Mouse (Mus musculus): Measurements from ENCODE around the gene Rab20. TPM values are rescaled to one million over a fixed set of nuclear protein-coding genes. Genes with fewer than 3 reads are reported as not detected.

Rab20 gene
- polyA plus RNA-seq, 1 experiment from 2014 or later = 20.9 TPM

DNA sequence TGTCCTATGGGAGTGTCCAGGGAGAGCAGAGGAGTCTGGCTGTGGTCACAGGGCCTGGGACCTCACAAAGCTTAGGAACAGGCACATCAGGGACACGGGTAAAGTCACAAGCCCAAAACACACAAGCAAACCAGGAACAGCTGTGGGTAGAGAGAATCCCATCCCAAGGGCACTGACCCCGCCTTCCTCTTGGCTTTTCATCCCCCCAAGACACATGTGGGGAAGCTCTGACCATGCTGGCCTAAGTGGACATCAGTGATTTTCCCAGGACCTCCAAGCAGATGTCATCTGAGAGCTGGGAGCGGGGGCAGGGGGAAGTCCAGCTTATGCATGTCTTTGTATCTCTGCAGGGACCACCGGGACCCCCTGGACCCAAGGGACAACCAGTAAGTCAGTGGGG is 73.9 kb downstream of the Rab20 start:
- H3K4me2 ChIP-seq = no peak overlapping the region
- H3K27ac ChIP-seq (ENCODE audit: low read depth, low read length) = no peak overlapping the region
- no peak overlapping the region for H3K9ac ChIP-seq (ENCODE audit: low read depth, low read length)
- WGBS (ENCODE audit: insufficient replicate concordance) = 68% methylated on average over 4 of the region's 4 CpGs
- H3K36me3 ChIP-seq (ENCODE audit: control insufficient read depth, insufficient read depth, low read length) = peaks cover 10% of the 10 kb centered on the region
- ATAC-seq (replicated peaks; ENCODE audit: insufficient number of reproducible peaks, low FRiP score, low TSS enrichment) = no peak
- no peak overlapping the region for H3K4me3 ChIP-seq (ENCODE audit: low read depth, low read length)
- peaks cover 24% of the 10 kb centered on the region for H3K4me1 ChIP-seq (ENCODE audit: control insufficient read depth, insufficient read depth, low read length)
- no peaks in the 10 kb centered on the region for H3K9me3 ChIP-seq (replicated peaks; ENCODE audit: control insufficient read depth, low read length)
- H3K27me3 ChIP-seq (ENCODE audit: control insufficient read depth, insufficient read depth, low read length) = no peaks in the 10 kb centered on the region

DNA sequence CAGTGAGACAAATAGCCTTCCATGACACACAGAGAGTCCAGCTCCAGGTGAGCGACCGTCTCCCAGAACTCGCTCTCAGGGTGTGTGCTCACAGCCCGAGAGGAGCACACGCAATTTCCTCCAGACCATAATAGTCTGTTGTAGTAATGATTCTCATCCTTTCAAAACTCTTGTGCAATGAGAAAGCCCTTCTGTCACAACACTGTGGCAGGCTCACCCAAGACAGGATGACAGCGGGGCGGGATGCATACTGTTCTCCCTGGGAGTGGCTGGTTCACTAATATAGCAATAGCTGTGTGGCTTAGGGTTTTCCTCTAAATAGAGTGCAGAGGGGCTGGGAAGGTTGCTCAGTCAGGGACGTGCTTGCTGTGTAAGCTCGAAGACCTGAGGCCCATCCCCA is 74.7 kb downstream of the Rab20 start:
- Histone ChIP-seq H3K4me1 (ENCODE audit: control insufficient read depth, insufficient read depth, low read length) (peaks cover 26% of the 10 kb centered on the region), H3K4me2 (no peak overlapping the region), H3K36me3 (ENCODE audit: control insufficient read depth, insufficient read depth, low read length) (peaks cover 10% of the 10 kb centered on the region), H3K9me3 (replicated peaks; ENCODE audit: control insufficient read depth, low read length) (no peaks in the 10 kb centered on the region), H3K27ac (ENCODE audit: low read depth, low read length) (no peak overlapping the region), H3K27me3 (ENCODE audit: control insufficient read depth, insufficient read depth, low read length) (no peaks in the 10 kb centered on the region), H3K9ac (ENCODE audit: low read depth, low read length) (no peak overlapping the region), H3K4me3 (ENCODE audit: low read depth, low read length) (no peak overlapping the region)
- ATAC-seq (replicated peaks; ENCODE audit: insufficient number of reproducible peaks, low FRiP score, low TSS enrichment) = no peak
- WGBS (ENCODE audit: insufficient replicate concordance) = 92% methylated on average over 9 of the region's 9 CpGs

Other genes starting within 250 kb of the Rab20 start
- 40.6 and 51.0 TPM in 2 replicates for gene Col4a2, start 165.9 kb downstream of the Rab20 start, polyA plus RNA-seq (2014; fragmentation: Nextera tagmentation; extraction: Ambion mirVana)
- gene Col4a1, start 165.9 kb downstream of the Rab20 start, polyA plus RNA-seq (2014; fragmentation: Nextera tagmentation; extraction: Ambion mirVana) = 150 and 187 TPM in 2 replicates
- 72.0 and 75.8 TPM in 2 replicates for gene Naxd, start 18.8 kb upstream of the Rab20 start, polyA plus RNA-seq (2014; fragmentation: Nextera tagmentation; extraction: Ambion mirVana)
- 22.9 and 25.7 TPM in 2 replicates for gene Cars2, start 72.1 kb upstream of the Rab20 start, polyA plus RNA-seq (2014; fragmentation: Nextera tagmentation; extraction: Ambion mirVana)
- 29.3 and 29.8 TPM in 2 replicates for gene Ing1, start 76.9 kb upstream of the Rab20 start, polyA plus RNA-seq (2014; fragmentation: Nextera tagmentation; extraction: Ambion mirVana)
- gene Ankrd10, start 157.0 kb upstream of the Rab20 start, polyA plus RNA-seq (2014; fragmentation: Nextera tagmentation; extraction: Ambion mirVana) = 60.3 and 63.1 TPM in 2 replicates
- gene 1700016D06Rik, start 222.4 kb upstream of the Rab20 start, polyA plus RNA-seq (2014; fragmentation: Nextera tagmentation; extraction: Ambion mirVana) = not detected in 2 replicates
- 46.4 and 53.2 TPM in 2 replicates for gene Arhgef7, start 249.0 kb upstream of the Rab20 start, polyA plus RNA-seq (2014; fragmentation: Nextera tagmentation; extraction: Ambion mirVana)

Data from heart, embryonic 11.5 days (tissue).